Mouse (Mus musculus): ENCODE results near the gene Sgo2a. TPM values are rescaled to one million over a fixed set of nuclear protein-coding genes. Genes with fewer than 3 reads are reported as not detected.

Gene Sgo2a
- polyA plus RNA-seq (2015; fragmentation: Illumina TruSeq; extraction: RNeasy Lipid Tissue Mini Kit (QIAGEN cat#74804); ENCODE audit: low read depth, low replicate concordance) = 0.54 TPM

DNA sequence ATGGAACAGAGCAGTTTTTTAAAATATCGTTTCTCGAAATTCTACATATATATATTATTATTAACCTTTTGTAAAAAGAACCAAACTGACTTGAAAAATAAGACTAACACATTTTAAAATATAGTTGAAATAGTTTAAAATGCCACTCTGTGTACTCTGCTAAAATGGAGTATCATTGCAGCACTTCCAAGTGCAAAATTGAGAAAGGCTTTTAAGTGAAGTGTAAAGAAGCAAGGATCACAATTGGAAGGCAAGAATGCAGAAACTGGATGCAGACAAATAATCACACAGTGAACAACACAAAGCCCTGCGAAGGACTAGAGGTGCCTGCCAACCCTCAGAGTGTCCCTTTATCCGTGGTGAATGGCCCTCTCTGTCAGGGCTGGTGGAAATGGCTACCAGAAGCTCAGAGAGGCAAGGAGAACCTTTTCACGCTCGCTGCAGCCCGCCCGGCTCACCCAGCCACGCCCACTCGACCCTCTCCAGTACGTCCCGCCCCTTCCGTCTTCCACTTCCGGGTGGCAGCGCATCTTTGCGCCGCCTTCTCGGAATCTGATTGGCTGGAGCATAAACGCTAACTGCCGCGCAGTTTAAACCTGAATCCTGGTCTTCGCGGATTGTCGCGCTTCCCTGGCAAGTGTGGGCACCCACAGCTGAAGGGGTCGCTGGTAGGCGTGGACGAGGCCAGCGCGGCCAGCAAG, at the start of gene Sgo2a:
Gene Sgo2a (plus strand): TSS at position 540 of the 701 bp plus-strand sequence.

DNA sequence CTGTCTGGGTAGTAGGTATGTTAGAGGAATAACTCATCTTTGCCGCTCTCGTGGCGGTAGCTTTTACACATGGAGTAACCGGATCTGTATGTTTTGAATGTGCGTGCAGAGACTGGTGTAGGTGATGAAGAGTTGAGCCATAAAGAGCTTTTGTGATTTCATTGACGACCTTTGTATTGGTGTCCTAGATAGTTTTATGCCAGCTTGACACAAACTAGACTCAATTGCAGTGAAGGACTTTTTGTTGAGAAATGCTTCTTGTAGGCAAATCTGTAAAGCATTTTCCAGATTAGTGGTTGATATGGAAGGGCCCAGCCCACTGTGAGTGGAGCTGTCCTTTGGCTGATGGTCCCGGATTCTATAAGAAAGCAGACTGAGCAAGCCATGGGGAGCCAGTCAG, 23.1 kb downstream of the Sgo2a start, which contains the start of gene Kctd18:
Gene Kctd18 (minus strand): TSS at position 101 of the 400 bp plus-strand sequence.

GRCm38 (mm10) chr1:58029636-58030117, 33.9 kb downstream of the Sgo2a start, which contains the start of gene Aox1:
TSS of gene Aox1 (plus strand) at chr1:58029931.

Other genes with a start within 250 kb of the Sgo2a start
- 27.1 TPM for gene Spats2l, start 221.8 kb upstream of the Sgo2a start, polyA plus RNA-seq (2015; fragmentation: Illumina TruSeq; extraction: RNeasy Lipid Tissue Mini Kit (QIAGEN cat#74804); ENCODE audit: low read depth, low replicate concordance)
- 14.9 TPM for gene Kctd18, start 23.0 kb downstream of the Sgo2a start, polyA plus RNA-seq (2015; fragmentation: Illumina TruSeq; extraction: RNeasy Lipid Tissue Mini Kit (QIAGEN cat#74804); ENCODE audit: low read depth, low replicate concordance)
- gene Aox1, start 34.0 kb downstream of the Sgo2a start, polyA plus RNA-seq (2015; fragmentation: Illumina TruSeq; extraction: RNeasy Lipid Tissue Mini Kit (QIAGEN cat#74804); ENCODE audit: low read depth, low replicate concordance) = 3.7 TPM
- 0.97 TPM for gene Aox3, start 117.2 kb downstream of the Sgo2a start, polyA plus RNA-seq (2015; fragmentation: Illumina TruSeq; extraction: RNeasy Lipid Tissue Mini Kit (QIAGEN cat#74804); ENCODE audit: low read depth, low replicate concordance)
- gene Aox4, start 214.4 kb downstream of the Sgo2a start, polyA plus RNA-seq (2015; fragmentation: Illumina TruSeq; extraction: RNeasy Lipid Tissue Mini Kit (QIAGEN cat#74804); ENCODE audit: low read depth, low replicate concordance) = 0.58 TPM

Data from brain, adult 10 weeks (tissue).